Mouse (Mus musculus): ENCODE data around the gene Gm14496.
"Not testable (repeated sequence)": the region's sequence is repeated elsewhere in the genome, so short reads cannot be mapped to it uniquely, and the experiment has no call there.

Gene Gm14496

DNA sequence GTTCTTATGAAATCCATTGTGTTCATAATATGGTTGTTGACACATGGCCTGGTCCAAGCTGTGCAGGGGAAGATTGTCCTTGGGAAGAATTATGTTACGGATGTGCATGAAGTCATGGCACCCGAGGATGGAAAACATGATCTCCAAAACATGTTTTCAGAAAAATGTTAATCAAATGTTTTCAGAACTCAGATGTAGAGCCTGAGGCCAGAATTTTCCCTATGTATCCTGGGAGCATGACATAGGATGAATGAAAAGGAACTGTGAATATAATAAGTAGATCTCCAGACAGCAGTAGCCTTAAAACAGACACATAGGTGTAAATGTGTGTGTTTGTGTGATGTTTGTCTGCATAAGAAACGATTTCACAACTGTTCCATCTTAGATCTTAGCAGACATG lies at the start of gene Gm14496:
Gm14496 (plus strand) TSS at position 301 of the 400 bp plus-strand sequence.
- DNase-seq (ENCODE audit: low read depth, low spot score) = no peak

DNA sequence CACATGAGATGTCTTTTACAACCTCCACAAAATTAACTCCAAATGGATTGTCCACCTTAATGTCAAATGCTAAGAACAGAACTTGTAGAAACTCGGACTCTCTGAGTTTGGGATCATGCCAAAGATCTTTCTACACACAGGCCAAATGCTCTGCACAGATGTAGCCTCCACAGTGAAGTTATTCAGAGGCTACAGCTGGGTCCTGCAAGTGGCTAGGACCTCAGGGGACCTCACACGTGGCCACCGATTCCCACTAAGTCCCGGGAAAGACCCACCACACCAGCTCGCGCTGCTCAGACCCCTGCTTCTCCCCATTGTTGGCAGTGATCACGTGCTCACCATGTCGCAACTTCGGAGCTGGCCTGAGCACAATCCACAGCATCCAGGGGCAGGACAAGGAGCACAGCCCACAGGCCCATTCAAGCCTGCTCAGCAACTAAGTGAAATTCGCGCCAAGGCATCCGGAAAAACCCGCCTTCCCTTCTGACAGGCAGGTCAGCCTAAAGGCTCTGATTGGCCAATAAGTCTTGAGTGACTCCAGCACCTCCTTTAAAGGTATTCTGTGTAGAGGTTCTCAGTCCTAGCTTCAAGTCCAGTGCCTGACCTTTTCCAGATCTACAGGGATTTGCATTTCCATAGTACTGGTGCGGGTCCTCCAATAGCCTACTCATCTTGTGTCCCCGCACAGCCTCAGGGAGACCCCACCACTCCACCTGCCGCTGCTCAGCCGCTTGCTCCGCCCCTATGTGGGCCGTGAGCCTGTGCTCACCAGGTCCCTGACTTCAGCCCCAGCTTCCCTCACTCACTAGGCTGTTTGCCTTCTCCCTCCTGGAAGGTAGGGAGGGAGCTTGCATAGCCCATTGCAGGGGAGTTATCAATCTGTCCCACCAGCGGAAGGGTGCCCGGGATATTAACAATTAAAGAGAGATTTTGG lies 37.9 kb upstream of the Gm14496 start:
- DNase-seq (ENCODE audit: low read depth, low spot score) = not testable (repeated sequence)

DNA sequence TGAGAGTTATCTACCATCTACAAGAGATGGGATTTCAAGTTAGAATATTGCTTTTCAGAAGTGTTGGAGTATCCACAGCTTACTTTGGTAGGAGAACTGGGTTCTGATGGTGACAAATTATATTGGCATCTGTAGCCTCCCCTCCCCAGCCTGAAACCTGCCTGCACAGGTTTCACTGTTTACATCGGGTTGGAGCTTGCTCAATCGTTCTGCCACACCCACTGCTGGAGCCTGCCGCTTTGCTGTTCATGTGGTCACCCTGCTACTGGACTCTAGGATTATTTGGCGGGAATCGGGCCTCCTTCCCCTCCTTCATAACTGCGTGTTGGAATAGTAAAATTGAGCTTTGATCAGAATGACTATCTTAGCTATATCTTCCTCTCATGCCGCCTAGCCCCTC lies 22.5 kb upstream of the Gm14496 start:
- no peak for DNase-seq (ENCODE audit: low read depth, low spot score)

DNA sequence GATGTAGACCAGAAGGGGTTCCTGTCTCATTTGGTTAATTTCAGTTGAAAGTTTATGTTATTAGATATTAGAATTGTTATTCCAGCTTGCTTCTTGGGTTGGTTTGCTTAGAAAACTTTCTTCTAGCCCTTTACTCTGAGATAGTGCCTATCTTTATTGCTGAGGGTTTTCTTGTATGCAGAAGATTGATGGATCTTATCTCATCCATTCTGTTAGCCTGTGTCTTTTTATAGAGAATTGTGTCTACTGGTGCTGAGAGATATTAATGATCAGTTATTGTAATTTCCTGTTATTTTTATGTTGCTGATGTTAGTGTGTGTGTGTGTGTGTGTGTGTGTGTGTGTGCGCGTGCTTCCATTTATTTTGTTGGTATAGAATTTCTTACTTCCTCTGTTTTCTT lies 21.7 kb upstream of the Gm14496 start:
- no peak for DNase-seq (ENCODE audit: low read depth, low spot score)

DNA sequence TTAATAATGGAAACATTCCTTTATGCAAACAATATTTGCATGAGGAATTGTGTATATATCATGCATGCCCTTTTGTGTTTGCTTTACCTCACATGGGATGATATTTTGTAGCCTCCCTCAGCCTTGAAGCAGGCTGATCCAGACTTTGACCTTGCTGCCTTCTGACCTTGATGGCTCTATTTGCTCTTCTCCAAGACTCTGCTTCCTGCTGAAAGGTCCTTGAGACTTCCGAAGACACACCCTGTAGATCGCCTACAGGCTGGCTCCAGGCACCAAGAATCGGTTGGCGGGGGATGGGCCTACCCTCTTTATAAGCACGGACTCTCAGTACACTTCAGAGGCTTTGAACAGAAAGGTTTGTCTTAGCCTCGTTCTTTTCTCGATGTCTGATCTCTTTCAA lies 9.0 kb upstream of the Gm14496 start:
- DNase-seq (ENCODE audit: low read depth, low spot score) = not testable (repeated sequence)

Measured in forelimb bud, embryonic 11.5 days (tissue).